Mouse (Mus musculus) lung, adult 2 months (tissue): Measurements from ENCODE around the gene Eno2. TPM values are rescaled to one million over a fixed set of nuclear protein-coding genes. Genes with fewer than 3 reads are reported as not detected.

Experiments used
- DNase-seq: peaks from one replicate; pipeline ENCODE4 v3.0.0; 2022
- H3K4me1 ChIP-seq: fragments of 200-500 bp; 2 replicates; pipeline ENCODE4 v1.6.1; 2011; ENCODE audit warnings: low read length; ENCODE audit not compliant: control insufficient read depth, insufficient read depth
- H3K4me3 ChIP-seq: fragments of 200-500 bp; replicated peaks from 2 replicates; pipeline ENCODE3; 2011; ENCODE audit warnings: low read depth, mild to moderate bottlenecking, control low read depth, low read length; ENCODE audit errors: extremely low read depth
- CTCF ChIP-seq: fragments of 200-500 bp; IDR thresholded peaks from 2 replicates; pipeline ENCODE4 v1.5.1; 2011; ENCODE audit warnings: mild to moderate bottlenecking, low read length, control low read depth; ENCODE audit not compliant: insufficient read depth
- POLR2A ChIP-seq: fragments of 200-500 bp; IDR thresholded peaks from 2 replicates; pipeline ENCODE4 v1.6.1; 2011; ENCODE audit warnings: low read depth, mild to moderate bottlenecking, control low read depth, low read length, borderline replicate concordance; ENCODE audit errors: extremely low read depth
- WGBS: fragments of 180-500 bp; shearing (Covaris S2); methylation state at CpG from one replicate; pipeline ENCODE4 v1.1.7; 2018; 5-methylcytosine and 5-hydroxymethylcytosine counted together
- polyA plus RNA-seq: library from polyadenylated mRNA; depleted of rRNA; stranded (reverse); fragments of >200 nt; gene quantifications from 2 replicates; pipeline ENCODE4 v1.2.3, GENCODE M21; 2012; rRNA removed

Gene Eno2
- polyA plus RNA-seq, 1 experiment = 3.3 TPM

DNA sequence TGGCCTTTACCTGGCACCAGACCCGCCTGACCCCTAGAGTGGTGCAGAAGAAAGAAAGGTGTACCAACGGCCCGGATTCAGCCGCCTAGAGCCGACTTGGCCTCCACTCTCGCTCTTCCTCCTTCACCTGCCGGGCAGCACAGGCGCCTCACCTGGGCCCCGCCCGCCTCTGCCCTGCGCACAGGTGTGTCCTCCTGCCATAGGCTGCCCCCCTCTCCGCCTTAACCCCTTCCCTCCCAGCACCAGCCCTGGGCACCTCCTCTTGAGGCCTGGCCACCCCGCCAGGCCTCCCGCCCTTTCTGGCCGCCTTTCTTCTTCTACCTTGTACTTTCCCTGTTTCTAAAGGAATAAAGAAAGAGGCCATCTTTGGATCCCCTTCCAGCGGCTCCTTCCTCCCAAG is 50.8 kb downstream of the Eno2 start:
- peak overlapping the region; percentile 66 for H3K4me3 ChIP-seq
- TF ChIP-seq CTCF (no peak), POLR2A (peak; percentile 47; the same call in 1 of the 2 replicates)
- WGBS = 57% methylated on average over 15 of the region's 16 CpGs
- peaks cover 2% of the 10 kb centered on the region; the same call in 1 of the 2 replicates for H3K4me1 ChIP-seq
- peak; percentile 74 for DNase-seq

- WGBS = 48% methylated on average over 13 of the region's 13 CpGs
- TF ChIP-seq POLR2A = no peak
- TF ChIP-seq CTCF = no peak
- no peak for DNase-seq
- H3K4me1 ChIP-seq = peaks cover 6% of the 10 kb centered on the region
- peak overlapping the region; percentile 66 for H3K4me3 ChIP-seq
Observed at GRCm38 (mm10) chr6:124717968-124718367, 51.5 kb downstream of the Eno2 start.

- peak; percentile 54 for DNase-seq
- no peak for TF ChIP-seq POLR2A
- TF ChIP-seq CTCF = peak; percentile 75
- Histone ChIP-seq H3K4me3 (no peak overlapping the region), H3K4me1 (peaks cover 9% of the 10 kb centered on the region)
- WGBS = 46% methylated on average over 20 of the region's 20 CpGs
Observed at GRCm38 (mm10) chr6:124716864-124717490, 52.5 kb downstream of the Eno2 start.

GRCm38 (mm10) chr6:124712918-124713317 is 56.6 kb downstream of the Eno2 start:
- Histone ChIP-seq H3K4me3 (peak overlapping the region; percentile 70), H3K4me1 (peaks cover 9% of the 10 kb centered on the region)
- no peak for DNase-seq
- no peak for TF ChIP-seq CTCF
- TF ChIP-seq POLR2A = no peak
- 12% methylated on average over 11 of the region's 11 CpGs for WGBS

- Histone ChIP-seq H3K4me1 (peaks cover 9% of the 10 kb centered on the region), H3K4me3 (peak within 1 kb of the TSS; percentile 70)
- WGBS = under 1% methylated on average over 76 of the region's 76 CpGs
- DNase-seq = peak; percentile 99
- no peak for TF ChIP-seq CTCF
- TF ChIP-seq POLR2A = peak; percentile 37; the same call in 1 of the 2 replicates
Observed at GRCm38 (mm10) chr6:124711824-124712782, 57.4 kb downstream of the Eno2 start, which contains the start of the genes Emg1 and Phb2. TSS of gene Emg1 (minus strand) at chr6:124712178. TSS of gene Phb2 (plus strand) at chr6:124712336.

Other genes starting within 250 kb of the Eno2 start
- 58.4 and 101 TPM in 2 replicates for gene C1s1, start 227.3 kb downstream of the Eno2 start, polyA plus RNA-seq
- gene C1rb, start 199.4 kb downstream of the Eno2 start, polyA plus RNA-seq = not detected in 2 replicates
- gene C1s2, start 133.6 kb downstream of the Eno2 start, polyA plus RNA-seq = 0.06 TPM in 1 of 2 replicates, not detected in the other
- 83.3 and 112 TPM in 2 replicates for gene Lpcat3, start 106.6 kb downstream of the Eno2 start, polyA plus RNA-seq
- 29.6 and 42.9 TPM in 2 replicates for gene Emg1, start 57.5 kb downstream of the Eno2 start, polyA plus RNA-seq
- 64.7 and 74.4 TPM in 2 replicates for gene Phb2, start 57.3 kb downstream of the Eno2 start, polyA plus RNA-seq
- 38.9 and 48.7 TPM in 2 replicates for gene Ptpn6, start 31.0 kb downstream of the Eno2 start, polyA plus RNA-seq
- gene Grcc10, start 28.3 kb downstream of the Eno2 start, polyA plus RNA-seq = 222 and 226 TPM in 2 replicates
- gene Gm45234, start 13.7 kb downstream of the Eno2 start, polyA plus RNA-seq = 0.08 TPM in 1 of 2 replicates, not detected in the other
- gene Atn1, start 13.1 kb downstream of the Eno2 start, polyA plus RNA-seq = 52.0 and 64.6 TPM in 2 replicates
- 26.2 and 35.8 TPM in 2 replicates for gene Lrrc23, start 10.1 kb upstream of the Eno2 start, polyA plus RNA-seq
- gene Spsb2, start 39.0 kb upstream of the Eno2 start, polyA plus RNA-seq = 20.2 and 22.4 TPM in 2 replicates
- gene Tpi1, start 44.6 kb upstream of the Eno2 start, polyA plus RNA-seq = 117 and 218 TPM in 2 replicates
- gene Usp5, start 59.8 kb upstream of the Eno2 start, polyA plus RNA-seq = 58.1 and 73.2 TPM in 2 replicates
- 3.5 and 6.7 TPM in 2 replicates for gene Cdca3, start 59.9 kb upstream of the Eno2 start, polyA plus RNA-seq
- 0.31 and 0.36 TPM in 2 replicates for gene Gnb3, start 70.6 kb upstream of the Eno2 start, polyA plus RNA-seq
- 34.9 and 42.1 TPM in 2 replicates for gene P3h3, start 88.1 kb upstream of the Eno2 start, polyA plus RNA-seq
- gene Gpr162, start 94.3 kb upstream of the Eno2 start, polyA plus RNA-seq = 0.27 and 0.69 TPM in 2 replicates
- gene Cd4, start 118.5 kb upstream of the Eno2 start, polyA plus RNA-seq = 1.9 and 2.7 TPM in 2 replicates
- gene Lag3, start 142.0 kb upstream of the Eno2 start, polyA plus RNA-seq = 1.4 and 1.9 TPM in 2 replicates
- gene Ptms, start 150.4 kb upstream of the Eno2 start, polyA plus RNA-seq = 1,982 and 2,310 TPM in 2 replicates
- gene Mlf2, start 161.7 kb upstream of the Eno2 start, polyA plus RNA-seq = 313 and 336 TPM in 2 replicates
- 178 and 213 TPM in 2 replicates for gene Cops7a, start 195.9 kb upstream of the Eno2 start, polyA plus RNA-seq
- gene Pianp, start 227.0 kb upstream of the Eno2 start, polyA plus RNA-seq = 1.4 and 2.2 TPM in 2 replicates
- 44.8 and 48.4 TPM in 2 replicates for gene Zfp384, start 239.5 kb upstream of the Eno2 start, polyA plus RNA-seq